Comparison of ENCODE assay signal across 13 mouse cellular contexts in the genomic region with DNA sequence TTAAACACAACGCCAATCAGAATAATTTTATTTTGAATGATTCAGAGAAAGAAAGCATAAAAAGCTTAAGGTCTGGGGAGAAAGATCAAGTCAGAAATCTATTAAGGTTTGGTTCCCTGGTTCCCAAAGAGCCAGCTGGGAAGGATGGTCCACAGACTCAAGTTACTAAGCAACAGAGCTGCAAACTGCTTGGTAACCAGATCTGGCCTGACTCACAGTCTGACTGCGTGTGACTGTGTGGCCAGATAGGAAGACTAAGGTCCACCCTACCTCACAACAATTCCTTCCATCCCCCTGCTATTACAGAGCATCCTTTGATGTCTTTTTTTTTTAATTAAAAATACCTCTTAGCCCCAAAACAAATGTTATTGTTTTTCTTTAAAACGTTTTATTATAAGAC.
DNase-seq lines count a peak whose midpoint lies in the region; ATAC-seq and TF ChIP-seq lines count a peak whose summit lies in the region.
"Had no signal": no experiment of that assay in that cellular context is flagged by ENCODE, and none has a peak within 500 bp of the region (broad histone marks: within the 10 kb centered on the region; RNA-seq: fewer than 3 reads in every experiment).

No protein-coding gene starts in this region.

- H3K9ac ChIP-seq in hindbrain, postnatal 0 days (replicated peaks; ENCODE audit: low read length) = no peak overlapping the region
- no peak overlapping the region for H3K9ac ChIP-seq in hindbrain, embryonic 12.5 days
- H3K9ac ChIP-seq: heart, embryonic 15.5 days; limb, embryonic 15.5 days had no signal

- peak; percentile 51; the same call in 1 of the 2 replicates for ATAC-seq in hindbrain, postnatal 0 days
- ATAC-seq in hindbrain, embryonic 12.5 days (ENCODE audit: low FRiP score) = no peak
- ATAC-seq: inflammation-experienced regulatory T-cells, adult 6 months had no signal

- no peak overlapping the region for H3K4me3 ChIP-seq in hindbrain, postnatal 0 days (ENCODE audit: low read length)
- no peak overlapping the region for H3K4me3 ChIP-seq in hindbrain, embryonic 12.5 days
- H3K4me3 ChIP-seq: heart, embryonic 15.5 days; limb, embryonic 15.5 days had no signal

- no peaks in the 10 kb centered on the region for H3K36me3 ChIP-seq in hindbrain, postnatal 0 days (ENCODE audit: insufficient read depth, low read length)
- H3K36me3 ChIP-seq in hindbrain, embryonic 12.5 days = no peaks in the 10 kb centered on the region
- H3K36me3 ChIP-seq: heart, embryonic 15.5 days; limb, embryonic 15.5 days had no signal

- H3K9me3 ChIP-seq in hindbrain, postnatal 0 days (ENCODE audit: low read length) = no peaks in the 10 kb centered on the region
- H3K9me3 ChIP-seq in hindbrain, embryonic 12.5 days (replicated peaks) = no peaks in the 10 kb centered on the region
- H3K9me3 ChIP-seq: heart, embryonic 15.5 days; limb, embryonic 15.5 days had no signal

- H3K4me1 ChIP-seq in hindbrain, postnatal 0 days (ENCODE audit: insufficient read depth, low read length) = no peaks in the 10 kb centered on the region
- H3K4me1 ChIP-seq in hindbrain, embryonic 12.5 days = peaks cover 2% of the 10 kb centered on the region; the same call in 1 of the 2 replicates
- H3K4me1 ChIP-seq: heart, embryonic 15.5 days; limb, embryonic 15.5 days had no signal

- no peak overlapping the region for H3K4me2 ChIP-seq in hindbrain, postnatal 0 days (ENCODE audit: low read depth, low read length)
- H3K4me2 ChIP-seq in hindbrain, embryonic 12.5 days (replicated peaks) = no peak overlapping the region
- H3K4me2 ChIP-seq: heart, embryonic 15.5 days; limb, embryonic 15.5 days had no signal

- no peaks in the 10 kb centered on the region for H3K27me3 ChIP-seq in hindbrain, postnatal 0 days (ENCODE audit: insufficient read depth, low read length)
- no peaks in the 10 kb centered on the region for H3K27me3 ChIP-seq in hindbrain, embryonic 12.5 days
- H3K27me3 ChIP-seq: heart, embryonic 15.5 days; limb, embryonic 15.5 days had no signal

- DNase-seq in hindbrain, postnatal 0 days (ENCODE audit: low spot score) = peak; percentile 61
- DNase-seq in 3T3-L1 (ENCODE audit: low read depth, low spot score) (peak; percentile 70), 416B (ENCODE audit: low read depth) (peak; percentile 33)
- DNase-seq in fibroblast of lung, adult 2 months (ENCODE audit: low read depth) = peak; percentile 74
- DNase-seq in lung, postnatal 10 days = no peak
- DNase-seq in thymus, postnatal 25 days = no peak
- DNase-seq: cerebellum, postnatal 25 days; gastrocnemius, postnatal 36 days; spleen, adult 18-20 months had no signal

- 51% methylated on average over 3 of the region's 3 CpGs for WGBS in hindbrain, postnatal 0 days
- 53% methylated on average over 3 of the region's 3 CpGs for WGBS in hindbrain, embryonic 12.5 days

- no peak for TF ChIP-seq CTCF in hindbrain, postnatal 0 days (IDR thresholded peaks at IDR 0.05; ENCODE audit: low read depth)

- no peak overlapping the region for H3K27ac ChIP-seq in hindbrain, postnatal 0 days
- H3K27ac ChIP-seq in hindbrain, embryonic 12.5 days = no peak overlapping the region
- H3K27ac ChIP-seq: heart, embryonic 15.5 days; limb, embryonic 15.5 days had no signal

Comparison
In these comparisons a context has a peak if more than half of its experiments do, and no peak if none do; other contexts are left out.
1. DNase-seq: peak in hindbrain, postnatal 0 days (single experiment), 3T3-L1 (single experiment), 416B (single experiment) and fibroblast of lung, adult 2 months (single experiment); none in lung, postnatal 10 days (single experiment) and thymus, postnatal 25 days (single experiment).